Mouse (Mus musculus) inflammation-experienced regulatory T-cells, adult 6 months (primary cell): ENCODE measurements around the gene Cdh4. TPM values are rescaled to one million over a fixed set of nuclear protein-coding genes. Genes with fewer than 3 reads are reported as not detected.

Experiments used
- ATAC-seq: one replicate; pipeline ENCODE4 v1.8.0; 2017
- polyA plus RNA-seq, 3 experiments: library from polyadenylated mRNA; unstranded; fragments of 100-300 nt; shearing (Covaris generic); gene quantifications; one replicate each; pipeline ENCODE4 v1.2.1; 2017

Gene Cdh4
- polyA plus RNA-seq, 3 experiments from 2014 or later = not detected

- ATAC-seq = no peak
These were observed 34.4 kb downstream of the Cdh4 start for GRCm38 (mm10) chr2:179476622-179477021.

- no peak for ATAC-seq
These were observed 38.6 kb downstream of the Cdh4 start for GRCm38 (mm10) chr2:179480800-179481200.

- no peak for ATAC-seq
These were observed 39.1 kb downstream of the Cdh4 start for GRCm38 (mm10) chr2:179481363-179481762.

DNA sequence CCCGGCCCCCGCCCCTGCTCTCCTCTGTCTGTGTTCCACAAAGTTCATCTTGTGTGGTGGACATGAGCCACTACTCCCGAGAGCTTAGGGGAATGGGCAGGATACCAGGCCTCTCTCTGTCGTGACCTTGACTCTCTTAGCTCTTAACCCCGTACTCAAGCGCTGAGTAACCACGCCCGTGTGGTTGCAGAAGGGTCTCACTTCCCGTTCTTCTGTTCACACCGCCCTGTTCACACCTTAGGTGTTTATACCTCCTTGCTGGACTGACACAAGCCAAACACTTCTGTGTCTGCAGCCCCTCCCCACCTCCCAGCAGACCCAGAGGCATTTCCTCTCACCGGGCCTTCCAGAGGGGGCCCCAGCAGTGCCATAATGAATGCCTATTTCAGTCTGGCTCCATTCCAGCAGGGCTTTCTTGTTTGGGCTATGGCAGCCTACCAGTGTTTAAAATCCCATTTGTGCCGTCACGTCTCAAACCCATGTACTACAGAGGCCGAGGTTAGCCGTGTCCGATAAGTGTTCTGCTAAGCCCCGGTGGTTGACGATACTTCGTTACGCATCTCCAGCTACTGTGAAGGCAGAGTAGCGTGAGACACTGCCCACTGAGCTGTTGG is 46.4 kb downstream of the Cdh4 start:
- ATAC-seq = no peak

GRCm38 (mm10) chr2:179491891-179492290 is 49.7 kb downstream of the Cdh4 start:
- ATAC-seq = no peak

- ATAC-seq = no peak
These were observed 52.0 kb downstream of the Cdh4 start for GRCm38 (mm10) chr2:179494276-179494675.

DNA sequence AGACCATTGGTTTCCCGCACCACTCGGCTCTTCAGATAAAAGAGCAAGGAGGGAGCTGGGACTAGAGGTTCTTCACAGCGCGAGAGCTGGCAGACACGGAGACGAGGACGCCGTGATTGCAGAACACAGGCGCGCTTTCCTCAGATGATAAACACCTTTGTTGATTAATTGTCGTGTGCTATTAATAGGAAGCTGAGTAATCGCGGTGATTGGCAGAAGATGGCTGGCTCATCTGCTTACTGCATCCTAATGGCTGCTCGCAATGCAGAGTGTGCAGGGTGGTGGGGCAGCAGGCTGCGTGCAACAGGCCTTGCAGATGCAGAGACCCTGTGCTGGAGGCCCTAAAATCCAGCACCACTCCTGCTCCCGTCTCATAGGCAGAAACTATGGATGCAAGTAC is 68.2 kb downstream of the Cdh4 start:
- ATAC-seq = no peak

DNA sequence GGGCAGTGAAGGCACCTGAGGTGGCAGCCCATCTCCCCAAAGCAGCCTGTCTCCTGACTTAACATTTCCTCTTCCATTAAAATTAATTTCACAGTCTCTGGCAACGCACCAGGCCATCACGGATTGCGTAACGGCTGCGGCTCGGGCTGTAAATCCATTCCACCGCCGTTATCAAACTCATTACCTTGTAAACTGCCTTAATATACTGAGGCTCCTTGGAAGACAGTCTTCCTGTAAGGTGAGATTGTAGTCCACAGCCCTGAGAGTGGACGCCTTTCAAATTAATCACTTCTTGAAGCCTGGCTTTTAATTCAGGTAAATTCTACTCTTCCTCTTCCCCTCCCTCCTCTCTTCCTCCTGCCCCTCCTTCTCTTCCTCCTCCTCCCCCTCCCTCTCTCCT is 74.3 kb downstream of the Cdh4 start:
- no peak for ATAC-seq

DNA sequence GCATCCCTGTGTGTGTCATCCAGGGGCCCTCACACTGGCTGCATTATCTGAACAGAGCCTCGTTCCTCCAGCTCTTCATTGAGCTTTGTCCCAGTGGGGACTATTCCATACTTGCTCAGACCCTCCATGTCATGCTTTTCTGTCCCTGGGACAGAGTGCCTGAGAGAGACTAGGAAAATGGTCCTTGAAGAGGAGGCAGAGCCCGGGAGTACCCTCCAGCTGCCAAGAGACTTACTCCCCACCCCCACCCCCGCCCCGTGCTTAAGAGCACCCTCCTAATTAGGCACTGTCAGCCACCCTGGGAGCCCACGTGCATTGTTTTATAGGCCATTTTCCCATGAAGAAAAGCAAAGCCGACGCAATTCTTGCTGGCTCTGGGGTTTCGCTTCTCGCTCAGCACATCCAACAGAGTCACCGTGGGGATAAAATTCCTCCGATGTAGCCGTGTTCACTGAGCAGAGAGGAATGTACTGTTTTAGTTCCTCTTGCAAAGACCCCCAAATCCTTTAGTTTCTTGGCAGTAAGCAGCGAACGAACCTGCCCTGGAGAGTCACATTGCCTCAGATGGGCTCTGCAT is 76.3 kb downstream of the Cdh4 start:
- no peak for ATAC-seq

DNA sequence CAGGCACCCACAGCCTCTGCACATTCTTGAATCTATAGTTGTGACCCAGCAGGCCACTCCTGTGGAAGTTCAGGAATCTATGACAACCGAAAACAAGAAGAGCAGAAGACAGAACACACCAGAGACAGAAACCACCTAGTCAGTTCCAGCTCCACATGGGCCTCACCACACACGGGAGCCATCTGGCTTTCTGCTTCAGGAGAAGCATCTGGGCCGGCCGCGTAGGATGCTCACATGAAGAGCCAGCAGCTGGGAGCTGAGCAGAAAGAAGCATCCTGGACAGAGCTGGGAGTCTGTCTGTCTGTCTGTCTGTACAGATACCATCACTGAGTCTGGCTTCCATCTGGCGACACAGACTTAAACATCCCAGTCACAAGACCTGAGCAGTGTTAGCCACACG is 76.9 kb downstream of the Cdh4 start:
- ATAC-seq = no peak

DNA sequence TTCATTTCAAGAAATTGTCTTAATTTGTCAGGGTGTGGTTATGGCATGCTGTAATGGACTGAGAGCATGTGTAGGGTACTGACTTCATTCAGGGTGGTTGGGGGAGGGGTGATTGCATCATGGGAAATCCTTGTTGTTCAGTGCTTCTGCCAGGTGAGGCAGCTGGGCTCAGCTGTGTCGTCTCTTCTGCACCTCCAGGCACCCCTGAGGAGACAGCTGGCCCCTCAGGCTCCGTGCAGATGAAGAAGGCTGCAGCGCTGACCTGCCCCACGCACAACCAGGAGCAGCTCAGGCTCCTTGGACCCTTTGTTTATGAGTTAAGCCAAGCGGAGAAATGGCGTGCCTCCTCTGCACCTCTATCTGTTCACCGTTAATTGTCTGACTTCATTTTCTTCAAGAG is 77.7 kb downstream of the Cdh4 start:
- ATAC-seq = no peak

GRCm38 (mm10) chr2:179520941-179521340 is 78.7 kb downstream of the Cdh4 start:
- no peak for ATAC-seq

GRCm38 (mm10) chr2:179521444-179521843 is 79.2 kb downstream of the Cdh4 start:
- no peak for ATAC-seq

- no peak for ATAC-seq
These were observed 79.9 kb downstream of the Cdh4 start for GRCm38 (mm10) chr2:179522141-179522540.

DNA sequence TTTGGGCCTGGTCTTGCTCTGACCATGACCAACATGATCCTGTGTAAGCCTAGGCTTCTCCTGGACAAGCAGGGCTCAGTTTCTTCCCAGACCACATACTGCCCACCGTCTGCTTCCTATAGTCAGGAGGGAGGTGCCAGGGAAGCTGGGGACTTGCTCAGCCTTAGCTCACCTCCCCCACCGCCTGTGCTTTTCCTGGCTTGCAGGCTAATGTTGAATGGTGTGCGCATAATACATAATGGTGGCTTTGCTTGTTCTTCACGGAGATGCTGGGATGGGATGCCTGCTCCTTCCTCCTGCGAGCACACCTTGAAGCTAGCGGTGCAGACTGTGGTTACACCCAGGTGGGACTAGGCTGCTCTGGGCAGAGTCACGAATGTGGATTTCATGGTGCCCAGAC is 84.7 kb downstream of the Cdh4 start:
- ATAC-seq = no peak

DNA sequence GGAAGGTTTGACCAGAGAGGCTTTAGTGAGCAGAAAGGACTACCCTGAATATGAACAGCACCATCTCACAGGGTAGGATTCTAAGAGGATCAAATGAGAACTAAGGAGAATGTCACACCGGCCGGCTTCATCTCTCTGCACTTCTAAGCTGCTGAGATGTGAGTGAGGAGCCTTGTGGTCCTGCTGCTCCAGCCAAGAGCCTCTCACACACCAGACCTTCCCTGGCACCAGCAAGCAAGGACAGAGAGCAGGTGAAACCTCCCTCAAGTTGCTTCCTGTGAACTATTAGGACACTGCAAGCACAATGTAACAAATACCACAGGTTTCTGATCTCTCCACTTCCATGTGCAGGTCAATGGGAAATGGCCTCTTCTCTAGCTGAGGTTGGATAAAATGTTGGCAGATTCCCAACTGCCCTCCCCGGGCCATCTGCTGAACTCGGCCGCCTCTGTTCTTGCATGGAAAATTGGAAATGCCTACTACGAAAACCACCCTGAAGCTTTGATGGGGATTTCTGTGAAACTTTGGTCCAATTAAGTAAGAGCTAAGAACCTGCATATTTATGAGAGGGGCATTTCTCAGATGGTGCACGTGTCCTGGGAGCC is 88.3 kb downstream of the Cdh4 start:
- no peak for ATAC-seq

- ATAC-seq = no peak
These were observed 91.0 kb downstream of the Cdh4 start for GRCm38 (mm10) chr2:179533196-179533595.

GRCm38 (mm10) chr2:179533881-179534280 is 91.7 kb downstream of the Cdh4 start:
- ATAC-seq = no peak

GRCm38 (mm10) chr2:179535204-179535603 is 93.0 kb downstream of the Cdh4 start:
- no peak for ATAC-seq

GRCm38 (mm10) chr2:179536762-179537161 is 94.5 kb downstream of the Cdh4 start:
- ATAC-seq = no peak

GRCm38 (mm10) chr2:179537390-179537789 is 95.2 kb downstream of the Cdh4 start:
- ATAC-seq = no peak

DNA sequence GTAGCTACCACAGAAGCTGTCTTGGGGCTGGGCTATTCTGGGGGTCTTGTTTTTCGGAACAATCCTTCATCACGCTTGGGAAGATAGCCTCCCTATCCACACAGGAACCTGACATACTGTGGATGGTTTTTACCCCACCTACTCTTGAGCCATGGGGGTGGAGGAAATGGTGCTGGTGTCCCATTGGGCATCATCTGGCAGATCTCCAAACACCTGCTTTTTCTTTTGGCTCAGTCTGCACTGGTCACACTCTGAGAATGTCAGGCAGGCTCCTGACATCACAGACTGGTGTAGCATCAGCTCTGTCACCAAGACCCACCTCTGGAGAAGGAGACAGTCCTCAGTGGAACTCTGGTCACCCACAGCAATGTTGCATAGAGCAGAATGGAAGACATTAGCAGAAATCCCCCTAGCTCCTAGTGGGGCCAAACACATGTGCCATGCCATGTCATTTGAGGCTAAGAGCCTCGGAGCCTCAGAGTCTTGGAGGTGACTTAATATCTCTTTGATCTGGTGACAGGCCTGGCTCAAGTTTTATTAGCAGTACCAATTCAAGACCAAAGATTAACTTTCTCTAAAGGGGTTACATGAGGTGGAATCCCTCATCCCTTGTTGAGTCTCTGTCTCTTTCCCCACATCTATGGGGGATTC is 95.7 kb downstream of the Cdh4 start:
- no peak for ATAC-seq

DNA sequence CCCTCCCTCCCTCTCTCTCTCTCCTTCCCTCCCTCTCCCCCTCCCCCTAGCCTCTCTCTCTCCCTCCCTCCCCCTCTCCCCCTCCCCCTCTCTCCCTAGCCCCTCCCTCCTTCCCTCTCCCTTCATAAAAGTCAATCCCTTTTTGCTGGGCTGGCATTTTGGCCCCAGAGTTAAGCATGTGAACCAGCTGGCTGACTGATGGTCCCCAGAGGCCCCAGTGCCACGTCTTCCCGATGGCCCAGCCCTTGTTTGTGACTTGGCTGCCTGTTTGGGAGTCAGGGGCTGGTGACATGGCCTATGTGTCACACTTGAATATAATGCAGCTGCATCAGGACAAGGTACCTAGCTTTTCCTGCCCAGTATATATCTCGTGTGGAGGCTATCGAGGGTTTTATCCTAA is 96.3 kb downstream of the Cdh4 start:
- ATAC-seq = no peak
